Mouse (Mus musculus) heart, embryonic 15.5 days (tissue): ENCODE results near the gene Fam155a. TPM values are rescaled to one million over a fixed set of nuclear protein-coding genes. Genes with fewer than 3 reads are reported as not detected.

Source experiments
- ATAC-seq: fragments of 200-750 bp; cut with Nextera tagmentation; replicated peaks from 2 replicates; pipeline ENCODE4 v1.8.0; 2017; ENCODE audit warnings: low read depth, moderate TSS enrichment; ENCODE audit not compliant: insufficient number of reproducible peaks, insufficient read depth, low FRiP score
- H3K27ac ChIP-seq: fragments of 300-500 bp; sonication (generic); 2 replicates; pipeline ENCODE4 v1.5.1; 2015; ENCODE audit warnings: mild to moderate bottlenecking, inconsistent platforms
- H3K27me3 ChIP-seq: fragments of 300-500 bp; sonication (generic); 2 replicates; pipeline ENCODE4 v1.6.1; 2015; ENCODE audit warnings: inconsistent platforms
- H3K36me3 ChIP-seq: fragments of 300-500 bp; sonication (generic); 2 replicates; pipeline ENCODE4 v1.6.1; 2015; ENCODE audit warnings: mild to moderate bottlenecking, inconsistent platforms
- H3K4me1 ChIP-seq: fragments of 300-500 bp; sonication (generic); replicated peaks from 2 replicates; pipeline ENCODE4 v1.6.1; 2015; ENCODE audit warnings: inconsistent platforms
- H3K4me2 ChIP-seq: fragments of 300-500 bp; sonication (generic); 2 replicates; pipeline ENCODE4 v1.6.1; 2015; ENCODE audit warnings: inconsistent platforms, mild to moderate bottlenecking, moderate library complexity
- H3K4me3 ChIP-seq: fragments of 300-500 bp; sonication (generic); 2 replicates; pipeline ENCODE4 v1.5.1; 2015; ENCODE audit warnings: mild to moderate bottlenecking, inconsistent platforms
- H3K9ac ChIP-seq: fragments of 300-500 bp; sonication (generic); 2 replicates; pipeline ENCODE4 v1.6.1; 2015; ENCODE audit warnings: mild to moderate bottlenecking, inconsistent platforms
- H3K9me3 ChIP-seq: fragments of 300-500 bp; sonication (generic); replicated peaks from 2 replicates; pipeline ENCODE4 v1.6.1; 2016; ENCODE audit warnings: inconsistent platforms
- WGBS: fragments of 180-500 bp; shearing (Covaris S2); methylation state at CpG from one replicate; pipeline ENCODE4 v1.1.7; 2015; ENCODE audit warnings: mixed read lengths; 5-methylcytosine and 5-hydroxymethylcytosine counted together
- polyA plus RNA-seq: library from polyadenylated mRNA; unstranded; fragments of >200 nt; fragmentation: Nextera tagmentation; extraction: Ambion mirVana; gene quantifications from 2 replicates; pipeline ENCODE4 v1.2.1, GENCODE M21; 2015

The Fam155a gene
- polyA plus RNA-seq, 1 experiment from 2014 or later: 0.05 TPM

- no peak overlapping the region for H3K4me3 ChIP-seq
- no peak for ATAC-seq
- no peaks in the 10 kb centered on the region for H3K9me3 ChIP-seq
- no peak overlapping the region for H3K27ac ChIP-seq
- H3K36me3 ChIP-seq: no peaks in the 10 kb centered on the region
- 84% methylated on average over 2 of the region's 2 CpGs for WGBS
- no peak overlapping the region for H3K4me2 ChIP-seq
- no peaks in the 10 kb centered on the region for H3K27me3 ChIP-seq
- H3K4me1 ChIP-seq: no peaks in the 10 kb centered on the region
- H3K9ac ChIP-seq: no peak overlapping the region
These were observed 114.1 kb downstream of the Fam155a start for GRCm38 (mm10) chr8:9656901-9657300.

GRCm38 (mm10) chr8:9654826-9655225, 116.1 kb downstream of the Fam155a start:
- Histone ChIP-seq H3K4me3 (no peak overlapping the region), H3K4me2 (no peak overlapping the region), H3K27me3 (no peaks in the 10 kb centered on the region), H3K36me3 (no peaks in the 10 kb centered on the region), H3K9me3 (no peaks in the 10 kb centered on the region), H3K4me1 (no peaks in the 10 kb centered on the region), H3K27ac (no peak overlapping the region), H3K9ac (no peak overlapping the region)
- WGBS: 81% methylated on average over 6 of the region's 6 CpGs
- no peak for ATAC-seq

- Histone ChIP-seq H3K27ac (no peak overlapping the region), H3K4me1 (no peaks in the 10 kb centered on the region), H3K9me3 (no peaks in the 10 kb centered on the region), H3K27me3 (no peaks in the 10 kb centered on the region), H3K4me3 (no peak overlapping the region), H3K36me3 (no peaks in the 10 kb centered on the region), H3K4me2 (no peak overlapping the region), H3K9ac (no peak overlapping the region)
- 38% methylated on average over 1 of the region's 1 CpGs for WGBS
- no peak for ATAC-seq
These were observed 117.3 kb downstream of the Fam155a start for GRCm38 (mm10) chr8:9653643-9654042.

GRCm38 (mm10) chr8:9638162-9638561, 132.8 kb downstream of the Fam155a start:
- Histone ChIP-seq H3K27ac (no peak overlapping the region), H3K4me3 (no peak overlapping the region), H3K4me1 (no peaks in the 10 kb centered on the region), H3K4me2 (no peak overlapping the region), H3K27me3 (no peaks in the 10 kb centered on the region), H3K9me3 (no peaks in the 10 kb centered on the region), H3K9ac (no peak overlapping the region), H3K36me3 (no peaks in the 10 kb centered on the region)
- 77% methylated on average over 2 of the region's 2 CpGs for WGBS
- ATAC-seq: no peak

- Histone ChIP-seq H3K27ac (no peak overlapping the region), H3K4me2 (no peak overlapping the region), H3K9me3 (no peaks in the 10 kb centered on the region), H3K36me3 (no peaks in the 10 kb centered on the region), H3K9ac (no peak overlapping the region), H3K27me3 (no peaks in the 10 kb centered on the region), H3K4me1 (no peaks in the 10 kb centered on the region), H3K4me3 (no peak overlapping the region)
- no peak for ATAC-seq
- WGBS: 56% methylated on average over 5 of the region's 5 CpGs
These were observed 135.7 kb downstream of the Fam155a start for GRCm38 (mm10) chr8:9635240-9635639.

- Histone ChIP-seq H3K4me2 (no peak overlapping the region), H3K9ac (no peak overlapping the region), H3K36me3 (no peaks in the 10 kb centered on the region), H3K4me1 (no peaks in the 10 kb centered on the region), H3K4me3 (no peak overlapping the region), H3K27me3 (no peaks in the 10 kb centered on the region), H3K9me3 (no peaks in the 10 kb centered on the region), H3K27ac (no peak overlapping the region)
- ATAC-seq: no peak
- 61% methylated on average over 6 of the region's 6 CpGs for WGBS
These were observed 163.8 kb downstream of the Fam155a start for GRCm38 (mm10) chr8:9607086-9607701.

- H3K9ac ChIP-seq: no peak overlapping the region
- ATAC-seq: no peak
- H3K9me3 ChIP-seq: no peaks in the 10 kb centered on the region
- H3K27ac ChIP-seq: no peak overlapping the region
- H3K4me1 ChIP-seq: no peaks in the 10 kb centered on the region
- no peak overlapping the region for H3K4me2 ChIP-seq
- 53% methylated on average over 3 of the region's 3 CpGs for WGBS
- no peaks in the 10 kb centered on the region for H3K36me3 ChIP-seq
- no peaks in the 10 kb centered on the region for H3K27me3 ChIP-seq
- no peak overlapping the region for H3K4me3 ChIP-seq
These were observed 175.0 kb downstream of the Fam155a start for GRCm38 (mm10) chr8:9596003-9596402.

- WGBS: 53% methylated on average over 6 of the region's 6 CpGs
- Histone ChIP-seq H3K36me3 (no peaks in the 10 kb centered on the region), H3K27me3 (no peaks in the 10 kb centered on the region), H3K4me2 (no peak overlapping the region), H3K4me1 (no peaks in the 10 kb centered on the region), H3K4me3 (no peak overlapping the region), H3K9ac (no peak overlapping the region), H3K27ac (no peak overlapping the region), H3K9me3 (no peaks in the 10 kb centered on the region)
- ATAC-seq: no peak
These were observed 189.1 kb downstream of the Fam155a start for GRCm38 (mm10) chr8:9581836-9582235.

- ATAC-seq: no peak
- Histone ChIP-seq H3K27ac (no peak overlapping the region), H3K27me3 (no peaks in the 10 kb centered on the region), H3K9me3 (no peaks in the 10 kb centered on the region), H3K4me3 (no peak overlapping the region), H3K4me1 (no peaks in the 10 kb centered on the region), H3K36me3 (no peaks in the 10 kb centered on the region), H3K9ac (no peak overlapping the region), H3K4me2 (no peak overlapping the region)
- WGBS: 31% methylated on average over 3 of the region's 3 CpGs
These were observed 190.8 kb downstream of the Fam155a start for GRCm38 (mm10) chr8:9580192-9580591.

- no peak overlapping the region for H3K4me3 ChIP-seq
- WGBS: 56% methylated on average over 2 of the region's 2 CpGs
- no peaks in the 10 kb centered on the region for H3K36me3 ChIP-seq
- H3K9ac ChIP-seq: no peak overlapping the region
- no peaks in the 10 kb centered on the region for H3K27me3 ChIP-seq
- no peak overlapping the region for H3K4me2 ChIP-seq
- no peaks in the 10 kb centered on the region for H3K9me3 ChIP-seq
- no peak overlapping the region for H3K27ac ChIP-seq
- no peak for ATAC-seq
- no peaks in the 10 kb centered on the region for H3K4me1 ChIP-seq
These were observed 199.0 kb downstream of the Fam155a start for GRCm38 (mm10) chr8:9571977-9572376.

- ATAC-seq: no peak
- no peak overlapping the region for H3K27ac ChIP-seq
- H3K36me3 ChIP-seq: no peaks in the 10 kb centered on the region
- H3K4me3 ChIP-seq: no peak overlapping the region
- no peaks in the 10 kb centered on the region for H3K27me3 ChIP-seq
- H3K9me3 ChIP-seq: no peaks in the 10 kb centered on the region
- H3K4me1 ChIP-seq: no peaks in the 10 kb centered on the region
- WGBS: 73% methylated on average over 4 of the region's 4 CpGs
- no peak overlapping the region for H3K4me2 ChIP-seq
- H3K9ac ChIP-seq: no peak overlapping the region
These were observed 201.3 kb downstream of the Fam155a start for GRCm38 (mm10) chr8:9569516-9570170.

GRCm38 (mm10) chr8:9549199-9549598, 221.8 kb downstream of the Fam155a start:
- Histone ChIP-seq H3K27ac (no peak overlapping the region), H3K36me3 (no peaks in the 10 kb centered on the region), H3K9me3 (no peaks in the 10 kb centered on the region), H3K27me3 (no peaks in the 10 kb centered on the region), H3K9ac (no peak overlapping the region), H3K4me1 (no peaks in the 10 kb centered on the region), H3K4me2 (no peak overlapping the region), H3K4me3 (no peak overlapping the region)
- ATAC-seq: no peak
- WGBS: 89% methylated on average over 3 of the region's 3 CpGs
